Mouse (Mus musculus) ovary, postnatal 14 days (tissue): Measurements from ENCODE around the gene Slc6a13.

Experiments used
- DNase-seq: peaks from one replicate; pipeline ENCODE4 v3.0.0; 2022; ENCODE audit warnings: low spot score

Gene Slc6a13

DNA sequence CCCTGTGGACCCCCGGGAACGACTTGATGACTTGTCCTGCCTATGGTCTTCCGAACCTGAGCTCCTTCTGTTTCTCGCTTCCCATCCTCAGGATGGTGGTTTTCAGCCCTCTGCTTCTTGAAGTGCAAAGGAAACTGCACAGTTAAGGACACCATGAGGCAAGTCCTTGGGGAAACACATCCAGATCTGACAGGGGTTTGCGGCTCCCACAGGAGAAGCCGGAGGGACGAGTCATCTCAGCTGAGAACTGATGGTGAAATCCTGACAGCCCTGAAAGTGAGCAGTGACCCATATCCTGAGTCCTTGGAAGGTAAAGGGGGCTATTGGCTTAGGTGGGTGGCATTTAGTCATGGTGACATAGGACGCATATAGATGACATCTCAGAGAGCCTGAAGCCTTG lies 80.5 kb downstream of the Slc6a13 start:
- DNase-seq = no peak

DNA sequence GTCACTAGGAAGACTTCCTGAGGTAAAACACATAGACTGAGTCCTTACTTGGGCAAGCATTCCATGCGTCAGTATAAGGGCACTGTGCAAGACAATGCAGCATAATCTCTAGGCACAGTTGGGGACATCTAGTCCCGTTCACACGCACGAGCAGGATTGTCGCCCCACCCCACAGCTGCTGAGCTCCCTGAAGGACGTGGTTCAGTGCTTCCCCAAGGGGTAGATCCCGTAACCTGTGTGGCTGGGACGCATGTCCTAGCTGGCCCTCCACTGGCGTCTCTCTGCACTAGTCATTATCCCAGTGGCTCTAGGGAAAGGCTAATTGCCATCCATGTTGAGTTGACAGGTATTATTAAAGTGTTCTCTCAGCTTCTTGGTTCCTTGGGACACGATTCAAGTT lies 82.0 kb downstream of the Slc6a13 start:
- DNase-seq = no peak

DNA sequence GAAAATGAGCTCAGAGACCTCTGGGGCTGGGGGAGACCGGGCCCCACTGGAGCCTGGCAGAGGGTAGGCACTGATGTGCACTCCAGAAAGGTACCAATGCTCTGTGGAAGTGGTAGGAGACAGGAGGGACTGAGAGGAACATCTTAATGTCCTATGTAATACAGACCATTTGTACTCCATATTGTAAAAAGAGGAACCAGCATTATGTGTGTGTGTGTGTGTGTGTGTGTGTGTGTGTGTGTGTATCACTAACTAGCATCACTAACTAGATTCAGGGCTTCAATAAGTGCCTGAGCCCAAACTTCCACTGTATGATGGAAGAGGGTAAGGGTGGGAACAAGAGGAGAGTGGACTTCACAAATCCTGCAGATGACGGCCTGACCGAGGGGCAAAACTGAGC lies 85.4 kb downstream of the Slc6a13 start:
- no peak for DNase-seq
